Mouse (Mus musculus): ENCODE measurements around the gene Nagk. TPM values are rescaled to one million over a fixed set of nuclear protein-coding genes. Genes with fewer than 3 reads are reported as not detected.
A peak's percentile ranks its signal among the peaks of the same experiment; 100 is the strongest.
"Not testable (repeated sequence)": the region's sequence is repeated elsewhere in the genome, so short reads cannot be mapped to it uniquely, and the experiment has no call there.

Gene Nagk
- total and polyA plus RNA-seq, 3 experiments, result 29.4 to 46.9 (median 39.9) TPM

DNA sequence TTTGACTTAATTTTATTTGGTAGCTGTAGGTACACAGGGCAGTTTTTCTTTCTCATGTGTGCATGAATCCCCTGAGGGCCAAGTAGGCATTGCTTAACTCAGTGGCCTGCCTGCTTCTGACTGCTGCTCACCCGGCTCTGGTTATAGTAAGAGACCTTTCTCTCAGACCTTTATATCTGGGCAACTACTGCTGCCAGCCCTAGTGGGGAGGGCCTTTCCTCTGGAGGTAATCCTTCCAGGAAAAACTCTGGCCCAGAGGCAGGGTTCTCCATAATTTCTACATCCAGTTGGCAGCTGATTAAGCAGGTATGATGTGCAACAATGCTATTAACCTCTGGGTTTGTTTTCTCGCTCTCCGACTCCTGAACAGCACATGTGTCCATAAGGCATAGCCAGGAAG, 8.1 kb downstream of the Nagk start:
- DNase-seq, result no peak

DNA sequence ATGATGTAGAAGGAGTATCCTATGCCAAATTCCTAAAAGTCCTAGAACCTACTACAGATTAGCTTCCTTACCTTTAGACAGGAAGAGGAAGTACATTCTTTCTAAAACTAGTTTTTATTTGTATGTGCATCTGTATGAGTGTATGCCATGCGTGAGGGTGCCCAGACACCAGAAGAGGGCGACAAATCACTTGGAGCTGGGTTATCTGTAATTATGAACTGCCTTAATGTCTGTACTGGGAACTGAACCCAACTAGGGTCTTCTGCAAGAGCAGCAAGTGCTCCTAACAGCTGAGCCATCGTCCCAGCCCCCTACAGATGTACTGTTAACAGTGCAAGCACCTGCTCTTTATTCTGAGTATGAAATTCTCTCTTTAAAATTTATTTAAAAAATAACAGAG, 21.0 kb downstream of the Nagk start:
- no peak for DNase-seq

DNA sequence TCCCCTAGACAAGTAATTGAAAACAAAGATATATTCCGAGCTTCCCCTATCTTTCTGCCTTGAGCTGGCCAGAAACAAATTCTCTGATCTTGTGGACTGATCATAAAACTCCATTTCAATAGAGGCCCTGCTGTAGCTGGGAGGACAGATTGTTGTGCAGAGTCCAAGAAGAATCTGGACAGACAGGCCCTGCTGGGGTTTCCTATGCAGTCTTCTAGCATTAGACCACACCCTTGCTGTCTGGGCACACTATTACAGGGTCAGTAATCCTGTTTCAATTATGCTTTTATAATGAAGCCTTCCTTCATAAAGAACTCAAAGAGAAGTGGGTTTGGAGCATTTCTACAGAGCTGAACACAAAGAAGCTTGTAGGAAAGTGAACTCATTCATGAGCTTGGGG, 24.2 kb downstream of the Nagk start:
- no peak for DNase-seq

DNA sequence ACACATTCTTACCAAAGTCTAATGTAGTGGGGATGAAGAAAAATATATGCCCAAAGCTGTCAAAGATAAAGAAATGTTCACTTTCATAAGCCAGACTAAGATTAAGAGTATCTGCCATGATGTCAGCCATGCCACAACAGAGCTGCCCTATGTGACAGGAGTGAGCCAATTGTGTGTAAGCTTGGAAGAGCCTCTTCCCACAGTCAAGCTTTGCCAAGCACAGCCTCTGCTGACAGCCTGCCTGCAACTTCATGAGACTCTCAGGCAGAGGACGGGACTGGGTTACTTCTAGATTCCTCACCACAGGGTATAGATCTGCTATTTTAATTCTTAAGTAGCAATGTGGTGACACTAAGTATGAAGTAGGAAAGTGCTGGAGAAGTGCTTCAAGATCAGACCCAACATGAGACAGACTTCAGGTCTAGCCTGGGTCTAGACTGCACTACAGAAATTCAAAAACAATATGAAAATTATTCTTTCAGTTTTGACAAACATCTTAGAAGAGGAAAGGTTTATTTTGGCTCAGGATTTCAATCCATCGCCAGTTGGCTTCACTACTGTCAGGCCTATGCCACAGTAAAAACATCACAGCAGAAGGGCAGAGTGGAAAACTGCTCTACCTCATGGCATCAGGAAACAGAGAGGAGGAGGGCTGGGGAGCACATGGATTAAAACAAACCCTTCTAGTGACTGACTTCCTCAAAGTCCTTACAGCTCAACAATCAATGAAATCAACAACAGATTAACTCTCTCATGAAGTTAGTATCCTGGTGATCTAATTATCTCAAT, 26.1 kb downstream of the Nagk start:
- no peak for DNase-seq

DNA sequence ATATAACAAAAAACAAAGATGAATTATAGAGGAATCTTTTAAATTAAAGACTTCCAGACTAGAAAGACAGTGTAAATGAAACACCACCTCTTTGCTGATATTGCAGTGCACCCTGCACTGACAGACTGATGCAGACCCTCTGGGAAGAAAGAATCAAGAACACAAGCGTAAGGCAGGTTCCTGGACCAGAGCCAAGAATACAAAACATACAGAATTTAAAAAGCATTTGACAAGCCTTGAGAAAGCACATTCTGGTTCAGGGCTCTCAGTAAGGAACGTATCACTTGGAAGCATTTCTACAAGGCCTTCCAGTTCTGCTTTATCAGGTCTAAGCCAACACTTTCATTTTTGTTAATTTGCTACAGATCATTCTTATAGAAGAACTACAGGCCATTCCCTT, 27.1 kb downstream of the Nagk start:
- DNase-seq, result no peak

DNA sequence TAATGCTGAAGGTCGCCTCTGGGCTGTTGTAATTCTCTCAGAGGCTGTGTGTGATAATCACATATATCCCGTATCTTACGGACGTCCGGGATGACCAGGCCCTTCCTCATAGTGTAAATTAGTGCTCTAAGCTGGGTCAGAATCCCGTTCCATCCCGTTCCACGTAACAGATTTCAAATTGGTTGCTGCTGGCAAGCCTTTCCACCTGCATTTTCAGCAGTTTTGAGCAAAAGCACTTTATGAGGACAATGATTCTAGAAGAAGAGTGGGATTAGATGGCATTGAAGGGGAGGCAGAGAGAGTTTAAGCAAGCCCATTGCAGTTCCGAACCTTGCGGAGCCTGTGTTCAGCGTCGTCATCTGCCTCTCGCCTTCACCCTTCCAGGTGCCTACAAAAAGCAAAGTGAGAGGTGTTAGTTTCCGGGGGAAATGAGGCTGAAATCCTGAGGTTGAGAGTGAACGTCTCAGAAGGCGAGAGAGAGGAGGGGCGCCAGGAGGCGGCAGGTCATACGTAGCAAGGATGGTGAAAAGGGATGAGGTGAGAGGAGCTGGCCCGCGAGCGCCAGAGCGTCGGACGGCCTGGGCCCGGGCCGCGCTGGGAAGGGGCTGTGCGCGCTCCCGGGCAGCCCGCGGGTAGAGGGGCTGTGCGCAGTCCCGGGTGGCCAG, 36.3 kb downstream of the Nagk start:
- DNase-seq, result no peak

DNA sequence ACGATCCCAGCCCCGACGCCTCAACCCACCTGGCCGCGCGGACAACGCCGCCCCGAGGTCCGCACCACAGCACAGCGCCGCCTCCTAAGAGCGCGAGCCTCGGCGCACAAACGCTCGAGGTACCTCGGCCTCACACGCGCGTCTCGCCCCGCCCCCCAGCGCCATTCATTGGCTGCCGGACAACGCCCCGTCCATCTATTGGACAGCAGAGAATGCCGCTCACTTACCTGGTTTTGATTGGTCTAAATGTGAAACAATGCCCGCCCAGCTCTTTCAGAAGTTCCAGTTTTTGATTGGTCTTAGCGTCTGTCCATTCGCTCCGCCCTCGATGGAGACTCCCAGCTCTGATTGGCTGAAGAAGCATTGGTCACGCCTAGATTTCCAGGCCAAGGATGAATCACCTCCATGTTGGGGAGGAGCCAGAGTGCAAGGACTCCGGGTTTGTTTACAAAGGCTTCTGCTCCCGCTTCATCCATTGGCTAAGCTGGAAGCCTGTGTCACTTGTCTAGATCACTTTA, 36.9 kb downstream of the Nagk start, which contains the start of gene Paip2b:
TSS of gene Paip2b (minus strand) at position 136 of the 518 bp plus-strand sequence.
- DNase-seq, result peak; percentile 98

DNA sequence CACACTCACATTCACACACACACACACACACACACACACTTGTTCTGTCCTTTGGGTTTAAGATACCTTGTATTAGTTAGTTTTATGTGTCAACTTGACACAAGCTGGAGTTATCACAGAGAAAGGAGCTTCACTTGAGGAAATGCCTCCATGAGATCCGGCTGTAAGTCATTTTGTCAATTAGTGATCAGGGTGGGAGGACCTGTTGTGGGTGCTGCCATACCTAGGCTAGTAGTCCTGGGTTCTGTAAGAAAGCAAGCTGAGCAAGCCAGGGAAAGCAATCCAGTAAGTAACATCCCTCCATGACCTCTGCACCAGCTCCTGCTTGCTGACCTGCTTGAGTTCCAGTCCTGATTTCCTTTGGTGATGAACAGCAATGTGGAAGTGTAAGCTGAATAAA, 37.6 kb downstream of the Nagk start:
- DNase-seq, result not testable (repeated sequence)

DNA sequence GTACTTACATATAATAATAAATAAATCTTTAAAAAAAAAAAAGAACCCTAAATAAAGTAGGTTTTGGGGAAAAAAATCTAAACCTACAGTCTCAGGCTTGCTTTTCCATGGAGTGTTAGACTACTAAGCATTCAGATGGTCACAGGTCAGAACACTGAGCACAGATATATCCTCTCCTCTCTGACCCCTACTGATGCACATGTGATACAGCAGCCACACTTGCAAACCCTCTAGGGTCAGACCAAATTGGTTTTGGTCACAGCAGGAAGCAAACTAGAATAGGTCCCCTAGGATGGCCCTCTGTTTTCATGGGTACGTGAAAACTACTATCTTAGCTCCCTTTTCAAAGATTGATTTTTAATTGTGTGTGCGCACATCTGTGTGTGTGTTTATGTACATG, 42.0 kb downstream of the Nagk start:
- DNase-seq, result no peak

DNA sequence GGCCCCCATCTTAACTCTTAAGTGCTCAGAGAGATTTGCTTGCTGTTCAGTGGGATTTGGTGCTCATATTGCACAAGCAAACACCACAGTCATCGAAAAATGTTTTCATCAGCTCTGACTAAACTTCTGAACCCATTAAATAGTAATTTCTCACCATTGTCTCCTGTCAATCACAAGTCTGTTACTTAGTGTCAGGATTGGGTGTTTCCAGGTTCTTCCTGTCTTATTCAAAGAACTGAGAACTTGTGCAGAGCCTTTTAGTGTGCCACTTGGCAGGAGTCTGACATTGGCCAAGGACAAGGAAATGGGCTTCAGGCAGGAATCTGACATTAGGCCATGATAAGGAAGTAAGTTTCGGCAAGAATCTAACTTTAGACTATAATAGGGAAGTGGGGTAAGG, 43.3 kb downstream of the Nagk start:
- no peak for DNase-seq

DNA sequence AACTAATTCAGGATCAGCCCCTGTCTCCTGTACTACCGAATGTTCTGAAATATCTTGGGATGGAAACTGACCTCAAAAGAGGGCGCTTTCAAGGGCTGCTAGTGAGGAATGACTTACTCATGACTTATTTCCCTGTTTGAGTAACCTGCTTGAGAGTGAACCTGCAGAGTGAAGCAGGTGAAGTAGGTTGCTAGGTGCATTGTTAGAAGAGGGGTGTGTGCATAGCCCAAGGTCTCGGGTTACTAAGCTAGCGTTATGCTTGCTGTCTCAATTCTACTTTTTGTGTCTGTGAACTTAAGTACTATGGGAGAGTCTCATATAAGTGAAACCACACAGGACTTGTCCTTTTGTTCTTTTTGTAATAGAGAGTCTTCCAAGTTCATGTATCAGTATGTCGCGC, 45.3 kb downstream of the Nagk start:
- DNase-seq, result no peak

DNA sequence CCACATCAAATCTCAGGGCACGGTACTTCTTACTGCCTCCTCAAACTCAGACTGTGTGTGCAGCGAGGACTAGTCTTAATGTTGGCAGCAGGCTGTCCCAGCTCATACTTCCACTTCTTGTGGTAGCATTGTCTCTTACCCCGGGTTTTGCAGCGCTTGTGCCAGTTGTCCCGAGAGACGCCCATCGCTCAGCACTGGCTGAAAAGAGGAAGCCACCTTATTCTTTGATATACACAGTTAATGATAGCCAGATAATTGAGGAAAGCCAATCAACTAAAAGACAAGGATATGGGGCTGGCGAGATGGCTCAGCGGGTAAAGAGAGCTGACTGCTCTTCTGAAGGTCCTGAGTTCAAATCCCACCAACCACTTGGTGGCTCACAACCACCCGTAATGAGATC, 50.1 kb downstream of the Nagk start:
- no peak for DNase-seq

DNA sequence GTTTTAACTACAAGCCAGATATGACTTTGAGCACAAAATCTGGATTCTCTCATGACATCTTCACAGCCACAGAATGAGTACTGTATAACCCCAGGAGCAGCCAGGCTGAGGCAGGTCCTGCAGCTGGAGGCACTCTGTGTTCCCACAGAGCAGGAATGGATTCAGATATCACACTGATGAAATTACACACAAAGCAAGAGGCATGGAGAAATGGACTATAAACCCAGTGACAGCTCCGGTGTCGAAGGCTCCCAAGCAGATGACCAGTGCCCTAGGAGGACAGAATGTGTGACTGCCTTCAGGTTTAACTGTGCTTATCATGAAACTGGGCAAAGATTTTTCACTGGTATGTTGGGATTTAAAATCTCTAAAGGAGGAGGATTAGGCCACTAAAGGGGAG, 51.4 kb downstream of the Nagk start:
- no peak for DNase-seq

DNA sequence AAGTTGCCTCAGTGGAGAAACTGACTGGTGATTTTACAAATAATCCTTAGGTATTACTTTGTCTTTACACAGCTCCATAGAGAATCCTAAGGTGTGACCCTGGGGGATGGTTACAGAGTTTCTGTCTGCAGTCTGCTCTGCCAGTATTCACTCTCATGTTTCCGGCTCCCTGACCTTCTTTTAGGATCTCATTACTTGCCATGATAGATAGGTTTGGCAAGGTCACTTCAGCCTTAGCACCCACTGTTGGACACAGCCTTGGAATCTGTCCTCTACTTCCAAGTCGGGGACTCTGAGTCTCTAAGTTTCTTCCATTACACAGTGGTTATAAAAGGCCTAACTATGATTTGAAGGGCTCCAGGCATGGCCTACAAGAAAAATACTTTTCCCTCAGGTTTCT, 54.7 kb downstream of the Nagk start:
- peak; percentile 34 for DNase-seq

Other genes with a start within 250 kb of the Nagk start
- gene Stambp, start 222.3 kb upstream of the Nagk start, total RNA-seq (2021), result 10 to 100 TPM; 22.3 to 22.7 TPM
- 4.0 and 4.4 TPM in 2 replicates for gene Stambp, start 222.3 kb upstream of the Nagk start, polyA plus RNA-seq (2012; rRNA removed)
- gene Clec4f, start 138.8 kb upstream of the Nagk start, total RNA-seq (2021), result under 1 TPM in 1 of 2 experiments, not detected in 1; 0.23 TPM
- gene Clec4f, start 138.8 kb upstream of the Nagk start, polyA plus RNA-seq (2012; rRNA removed), result not detected in 2 replicates
- not detected for gene Cd207, start 117.1 kb upstream of the Nagk start, total RNA-seq (2021)
- gene Cd207, start 117.1 kb upstream of the Nagk start, polyA plus RNA-seq (2012; rRNA removed), result 0.10 TPM in 1 of 2 replicates, not detected in the other
- not detected for gene Vax2, start 83.7 kb upstream of the Nagk start, total RNA-seq (2021)
- not detected in 2 replicates for gene Vax2, start 83.7 kb upstream of the Nagk start, polyA plus RNA-seq (2012; rRNA removed)
- not detected for gene Atp6v1b1, start 52.0 kb upstream of the Nagk start, total RNA-seq (2021)
- gene Atp6v1b1, start 52.0 kb upstream of the Nagk start, polyA plus RNA-seq (2012; rRNA removed), result not detected in 2 replicates
- not detected for gene Ankrd53, start 32.3 kb upstream of the Nagk start, total RNA-seq (2021)
- gene Ankrd53, start 32.3 kb upstream of the Nagk start, polyA plus RNA-seq (2012; rRNA removed), result 0.06 TPM in 1 of 2 replicates, not detected in the other
- gene Tex261, start 19.2 kb upstream of the Nagk start, total RNA-seq (2021), result 100 to 1,000 TPM; 181 to 195 TPM
- 148 and 156 TPM in 2 replicates for gene Tex261, start 19.2 kb upstream of the Nagk start, polyA plus RNA-seq (2012; rRNA removed)
- gene Paip2b, start 36.8 kb downstream of the Nagk start, total RNA-seq (2021), result 10 to 100 TPM; 22.0 to 36.9 TPM
- 3.6 and 5.0 TPM in 2 replicates for gene Paip2b, start 36.8 kb downstream of the Nagk start, polyA plus RNA-seq (2012; rRNA removed)
- 100 to 1,000 TPM in 1 of 2 experiments, 10 to 100 TPM in 1; 82.6 to 118 TPM for gene Zfp638, start 72.1 kb downstream of the Nagk start, total RNA-seq (2021)
- gene Zfp638, start 72.1 kb downstream of the Nagk start, polyA plus RNA-seq (2012; rRNA removed), result 7.1 and 7.4 TPM in 2 replicates
- 10 to 100 TPM; 54.4 to 64.2 TPM for gene Dysf, start 213.6 kb downstream of the Nagk start, total RNA-seq (2021)
- gene Dysf, start 213.6 kb downstream of the Nagk start, polyA plus RNA-seq (2012; rRNA removed), result 21.3 and 31.0 TPM in 2 replicates